Mouse (Mus musculus) cerebellum, postnatal 36 days (tissue): ENCODE results near the gene Grm7.

Experiments used
- DNase-seq, 2 experiments: peaks; one replicate each; pipeline ENCODE4 v3.0.0; 2021 to 2022; ENCODE audit warnings: mixed read lengths in 2 of 2

The Grm7 gene

DNA sequence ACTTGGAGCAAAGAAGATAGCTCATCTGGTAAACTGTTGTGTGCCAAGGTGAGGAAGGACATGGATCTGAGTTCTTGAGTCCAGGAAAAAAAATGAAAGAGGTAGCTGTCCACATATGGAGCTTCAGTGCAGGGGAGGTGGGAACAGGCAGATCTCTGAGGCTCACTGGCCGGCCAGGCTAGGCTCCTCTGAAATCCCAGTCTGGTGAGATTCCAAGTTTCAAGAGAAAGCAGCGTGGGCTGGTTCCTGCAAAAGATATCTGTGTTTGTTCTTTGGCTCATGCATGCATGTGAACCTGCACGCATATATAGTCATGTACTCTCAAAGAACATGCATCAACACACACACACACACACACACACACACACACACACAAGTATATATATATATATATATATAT is 942.2 kb downstream of the Grm7 start:
- no peak for DNase-seq

DNA sequence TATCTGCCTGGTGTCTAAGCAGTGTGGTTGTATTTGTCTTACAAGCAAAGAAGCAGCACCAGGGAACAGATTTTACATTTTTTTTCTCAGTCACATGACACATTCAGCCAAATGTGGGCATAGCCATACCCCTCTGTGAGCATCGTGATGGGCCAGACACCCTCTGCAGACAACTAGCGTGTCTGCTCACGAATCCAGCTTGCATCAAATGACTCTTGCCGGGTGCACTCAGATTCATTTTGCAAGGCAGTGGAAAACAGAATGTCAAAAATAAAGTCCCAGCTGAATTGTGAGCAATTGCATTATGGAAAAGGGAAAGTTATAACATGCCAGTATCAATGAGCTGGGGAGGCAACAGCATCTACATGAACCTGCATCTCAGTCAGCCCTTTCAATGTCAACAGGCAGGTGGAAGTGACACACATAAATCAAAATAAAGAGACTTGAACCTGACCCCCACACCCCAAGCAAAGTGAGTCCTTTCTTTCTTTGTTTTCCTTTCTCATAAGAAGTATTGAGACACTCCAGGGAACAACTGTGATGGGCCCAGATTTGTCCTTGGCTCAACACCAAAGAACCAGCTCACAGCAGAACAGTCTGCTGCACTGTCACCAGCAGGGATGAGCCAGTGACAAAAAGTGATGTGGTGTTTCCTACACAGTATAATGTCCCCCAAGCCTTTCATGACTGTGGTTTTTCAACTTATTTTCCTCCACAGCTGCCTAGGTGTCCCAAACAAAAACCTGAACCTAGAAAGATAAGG is 956.7 kb downstream of the Grm7 start:
- DNase-seq: no peak

- DNase-seq: no peak
Observed at GRCm38 (mm10) chr6:111610396-111610795, 965.0 kb downstream of the Grm7 start.

DNA sequence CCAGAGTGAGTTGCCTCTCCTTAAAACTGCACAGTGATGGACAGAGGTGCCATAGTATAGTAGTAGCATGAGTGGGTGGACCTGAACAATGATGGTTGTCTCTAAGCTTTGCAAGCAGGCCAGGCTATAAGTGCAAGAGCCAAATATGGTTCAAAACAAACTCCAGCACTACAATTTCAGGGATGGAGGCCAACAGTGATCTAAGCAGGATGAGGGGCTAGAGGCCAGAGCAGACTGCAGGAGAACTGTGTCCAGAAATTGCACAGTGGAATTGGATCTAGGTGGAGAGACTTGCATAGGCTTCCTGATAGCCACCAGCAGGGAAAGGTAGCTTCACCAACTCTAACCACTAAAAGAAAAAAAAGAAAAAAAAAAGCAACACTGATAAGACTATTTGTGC is 968.5 kb downstream of the Grm7 start:
- no peak for DNase-seq
